Mouse (Mus musculus): Measurements from ENCODE around the gene Nol11.

Gene Nol11

DNA sequence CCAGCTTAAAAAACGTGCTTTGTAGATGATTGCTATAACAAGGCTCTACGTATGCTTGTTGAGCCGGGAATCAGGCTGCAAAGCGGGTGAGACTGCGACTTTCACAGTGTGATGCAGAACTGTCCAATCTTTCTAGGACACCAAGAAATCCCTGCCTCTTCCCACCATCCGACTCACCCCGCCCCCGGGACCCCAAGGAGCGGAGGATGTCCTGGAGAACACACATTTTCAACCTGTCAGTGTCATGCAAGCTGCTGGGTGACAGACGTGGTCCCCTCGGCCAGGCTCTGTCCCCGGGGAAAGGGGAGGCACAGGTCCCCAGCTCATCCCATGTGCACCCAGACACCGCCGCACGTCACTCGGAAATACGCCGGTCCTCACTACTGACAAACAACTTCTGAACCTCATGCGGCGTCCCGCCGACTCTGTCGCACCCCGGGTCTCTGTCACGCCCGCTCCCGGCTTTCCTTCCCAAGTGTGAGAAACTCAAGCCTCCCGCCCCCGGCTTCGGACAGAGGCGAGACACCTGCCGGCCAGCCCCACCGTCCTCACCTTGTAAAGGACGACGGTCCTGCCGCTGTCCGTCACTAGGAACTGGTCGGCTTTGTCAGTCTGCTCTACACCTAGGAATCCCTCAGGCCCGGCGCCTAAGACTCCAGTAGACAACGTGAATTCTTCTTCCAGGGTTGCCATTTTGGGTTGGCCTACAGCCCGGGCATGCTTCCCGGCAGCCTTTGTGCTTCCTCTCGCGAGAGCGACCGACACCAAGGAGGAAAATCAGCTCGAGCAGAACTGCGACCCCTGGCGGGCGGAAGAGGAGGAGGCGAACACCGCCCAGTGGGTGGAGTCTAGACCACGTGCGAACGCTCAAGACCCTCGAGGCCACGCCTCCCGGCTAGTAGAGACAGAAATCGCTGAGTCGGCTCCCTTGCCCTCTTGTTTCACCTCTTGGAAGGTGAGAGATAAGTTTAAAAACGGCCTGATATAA, at the start of gene Nol11:
Nol11 (minus strand) TSS at position 817 of the 988 bp plus-strand sequence.
- peak; percentile 98 for DNase-seq (ENCODE audit: low spot score)

GRCm38 (mm10) chr11:107238506-107238905, 49.3 kb upstream of the Nol11 start:
- DNase-seq (ENCODE audit: low spot score): no peak

DNA sequence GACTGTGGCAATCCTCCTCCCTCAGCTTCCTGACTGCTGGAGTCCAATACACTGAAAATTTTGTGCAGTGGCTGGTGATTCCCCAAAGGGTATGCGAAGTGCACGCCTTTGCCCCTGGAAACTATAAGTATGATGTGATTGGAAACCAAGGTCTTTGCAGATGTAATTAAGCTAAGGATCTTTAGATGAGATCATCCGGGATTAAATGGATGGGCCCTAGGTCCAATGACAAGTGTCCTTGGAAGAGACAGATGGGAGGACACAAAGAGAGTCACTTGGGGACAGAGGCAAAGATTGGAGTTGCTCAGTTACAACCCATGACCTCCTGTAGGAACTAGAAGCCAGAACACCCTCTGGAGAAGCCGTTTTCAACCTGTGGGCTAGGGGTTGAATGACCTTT, 48.4 kb upstream of the Nol11 start:
- no peak for DNase-seq (ENCODE audit: low spot score)

- no peak for DNase-seq (ENCODE audit: low spot score)
Observed at GRCm38 (mm10) chr11:107233252-107233890, 44.2 kb upstream of the Nol11 start.

GRCm38 (mm10) chr11:107230128-107230527, 40.9 kb upstream of the Nol11 start:
- no peak for DNase-seq (ENCODE audit: low spot score)

GRCm38 (mm10) chr11:107226431-107226830, 37.2 kb upstream of the Nol11 start:
- DNase-seq (ENCODE audit: low spot score): no peak

- no peak for DNase-seq (ENCODE audit: low spot score)
Observed at GRCm38 (mm10) chr11:107226013-107226412, 36.8 kb upstream of the Nol11 start.

GRCm38 (mm10) chr11:107225301-107225700, 36.1 kb upstream of the Nol11 start:
- no peak for DNase-seq (ENCODE audit: low spot score)

GRCm38 (mm10) chr11:107223667-107224214, 34.6 kb upstream of the Nol11 start:
- no peak for DNase-seq (ENCODE audit: low spot score)

DNA sequence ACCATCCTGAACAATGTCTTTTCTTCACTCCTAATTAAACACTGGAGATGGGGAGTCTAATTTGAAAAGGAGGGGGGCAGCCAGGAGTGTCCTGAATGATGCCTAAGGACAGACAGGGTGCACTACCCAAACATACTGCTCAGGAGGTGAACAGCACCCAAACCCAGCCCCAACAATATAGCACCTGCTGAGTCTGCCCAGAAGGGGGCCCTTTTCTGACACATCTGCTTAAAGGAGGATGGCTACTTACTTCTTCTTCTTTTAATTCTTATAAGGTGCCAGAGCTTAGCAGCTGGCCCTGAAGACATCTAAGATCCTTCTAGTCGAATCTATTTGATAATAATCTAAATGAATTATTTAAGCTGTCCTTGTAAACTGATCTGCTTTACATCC, 34.0 kb upstream of the Nol11 start:
- no peak for DNase-seq (ENCODE audit: low spot score)

DNA sequence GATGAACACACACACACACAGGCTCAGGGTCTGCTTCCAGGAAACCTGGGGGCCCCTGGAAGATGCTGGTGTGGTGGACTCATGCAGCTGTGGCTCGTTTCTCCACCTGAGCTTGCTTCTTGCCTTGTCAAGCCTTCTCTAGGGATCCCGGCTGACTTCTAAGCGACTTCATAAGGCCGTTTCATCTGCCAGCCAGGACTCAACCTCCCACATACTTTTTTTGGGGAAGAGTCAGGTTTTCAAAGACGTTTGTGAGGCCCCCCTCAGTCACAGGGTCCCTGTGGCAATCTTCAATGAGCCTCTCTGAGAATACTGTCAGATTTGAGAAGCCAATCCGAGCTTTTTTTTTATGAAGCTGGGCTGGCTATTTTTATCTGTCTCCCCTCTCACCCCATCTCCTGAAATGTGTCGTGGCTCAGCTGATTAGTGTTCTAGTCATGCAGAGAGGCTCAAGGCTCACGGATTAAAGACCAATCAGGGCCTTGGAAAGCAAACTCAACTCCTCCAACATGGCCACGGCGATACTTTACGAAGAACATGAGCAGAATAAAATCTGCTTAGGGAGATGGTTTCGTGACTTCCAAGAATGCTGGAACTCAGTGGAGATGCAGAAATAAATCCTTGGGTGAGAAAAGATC, 33.5 kb upstream of the Nol11 start:
- no peak for DNase-seq (ENCODE audit: low spot score)

DNA sequence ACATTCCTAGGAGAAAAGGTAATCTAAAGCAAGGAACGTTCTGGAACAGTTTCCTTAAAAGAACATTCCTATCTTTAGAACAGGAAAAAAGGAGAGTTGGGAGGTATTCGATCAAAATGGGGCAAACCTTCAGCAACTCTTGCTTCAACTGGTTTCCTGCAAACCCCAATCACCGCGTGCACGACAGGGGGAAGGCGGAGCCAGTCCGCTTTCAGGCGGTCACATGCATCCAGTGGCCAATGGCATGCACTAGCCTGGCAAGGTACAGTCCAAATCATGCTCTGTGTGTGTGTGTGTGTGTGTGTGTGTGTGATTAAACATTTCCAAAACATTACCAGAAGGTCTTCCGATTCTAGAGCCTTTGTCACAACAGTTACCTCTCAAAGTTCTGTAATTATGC, 25.9 kb upstream of the Nol11 start:
- DNase-seq (ENCODE audit: low spot score): no peak

- peak; percentile 5 for DNase-seq (ENCODE audit: low spot score)
Observed at GRCm38 (mm10) chr11:107213745-107214144, 24.6 kb upstream of the Nol11 start.

- no peak for DNase-seq (ENCODE audit: low spot score)
Observed at GRCm38 (mm10) chr11:107209818-107210217, 20.6 kb upstream of the Nol11 start.

GRCm38 (mm10) chr11:107201773-107202172, 12.6 kb upstream of the Nol11 start:
- DNase-seq (ENCODE audit: low spot score): no peak

GRCm38 (mm10) chr11:107199281-107199680, 10.1 kb upstream of the Nol11 start:
- DNase-seq (ENCODE audit: low spot score): no peak

DNA sequence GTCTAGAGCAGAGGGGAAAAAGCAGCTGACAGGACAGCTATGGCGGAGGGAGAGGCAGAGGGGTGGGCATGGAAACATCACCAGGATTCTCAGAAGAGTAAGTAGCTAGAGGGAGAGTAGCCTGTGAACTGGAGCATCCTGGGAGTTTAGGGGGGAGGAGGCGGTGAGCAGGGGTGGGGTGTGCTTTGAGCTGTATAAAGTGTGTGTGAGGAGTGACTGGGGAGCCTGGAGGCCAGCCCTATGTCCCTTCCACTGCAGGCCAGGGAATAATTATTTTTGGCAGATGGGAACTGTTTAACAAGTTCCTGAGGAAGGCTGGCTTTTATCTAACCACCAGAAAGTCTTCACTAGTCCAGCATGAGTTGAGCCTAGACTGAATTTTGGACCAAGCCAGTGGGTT, 6.2 kb upstream of the Nol11 start:
- no peak for DNase-seq (ENCODE audit: low spot score)

DNA sequence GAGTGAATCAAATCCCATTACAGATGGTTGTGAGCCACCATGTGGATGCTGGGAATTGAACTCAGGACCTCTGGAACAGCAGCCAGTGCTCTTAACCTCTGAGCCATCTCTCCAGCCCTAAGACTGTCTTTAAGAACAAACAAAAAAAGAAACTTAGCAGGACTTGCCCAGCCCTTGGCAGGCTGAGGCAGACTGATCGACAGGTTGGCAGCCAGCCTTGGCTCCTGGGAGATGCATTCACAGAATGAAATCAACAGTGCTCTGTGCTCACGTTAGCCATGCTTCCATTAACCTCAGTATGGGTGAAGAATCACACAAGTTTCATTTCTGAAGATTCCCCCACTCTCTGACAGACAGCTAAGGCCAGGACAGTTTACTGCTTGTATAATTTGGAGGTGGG, 1.2 kb upstream of the Nol11 start:
- no peak for DNase-seq (ENCODE audit: low spot score)

GRCm38 (mm10) chr11:107183777-107184176, 5.4 kb downstream of the Nol11 start:
- no peak for DNase-seq (ENCODE audit: low spot score)

GRCm38 (mm10) chr11:107161215-107161614, 28.0 kb downstream of the Nol11 start:
- DNase-seq (ENCODE audit: low spot score): no peak

DNA sequence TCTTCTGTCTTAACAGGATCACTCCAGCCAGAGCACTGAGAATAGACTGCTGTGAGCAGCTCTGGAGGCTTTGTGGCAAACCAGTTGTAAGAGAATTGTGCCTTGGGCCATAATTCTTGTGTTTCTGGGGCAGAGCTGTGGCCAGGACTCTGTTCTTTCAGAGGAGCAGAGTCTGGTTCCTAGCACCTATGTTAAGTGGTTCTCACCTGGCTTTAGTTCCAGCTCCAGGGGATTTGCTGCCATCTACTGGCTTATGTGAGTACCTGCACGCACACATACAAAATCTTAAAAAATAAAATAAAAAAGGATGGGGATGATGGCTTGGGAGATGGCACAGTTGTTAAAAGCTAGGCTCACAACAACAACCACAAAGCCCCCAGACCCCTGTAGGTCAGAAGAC, 30.1 kb downstream of the Nol11 start:
- DNase-seq (ENCODE audit: low spot score): peak; percentile 18

DNA sequence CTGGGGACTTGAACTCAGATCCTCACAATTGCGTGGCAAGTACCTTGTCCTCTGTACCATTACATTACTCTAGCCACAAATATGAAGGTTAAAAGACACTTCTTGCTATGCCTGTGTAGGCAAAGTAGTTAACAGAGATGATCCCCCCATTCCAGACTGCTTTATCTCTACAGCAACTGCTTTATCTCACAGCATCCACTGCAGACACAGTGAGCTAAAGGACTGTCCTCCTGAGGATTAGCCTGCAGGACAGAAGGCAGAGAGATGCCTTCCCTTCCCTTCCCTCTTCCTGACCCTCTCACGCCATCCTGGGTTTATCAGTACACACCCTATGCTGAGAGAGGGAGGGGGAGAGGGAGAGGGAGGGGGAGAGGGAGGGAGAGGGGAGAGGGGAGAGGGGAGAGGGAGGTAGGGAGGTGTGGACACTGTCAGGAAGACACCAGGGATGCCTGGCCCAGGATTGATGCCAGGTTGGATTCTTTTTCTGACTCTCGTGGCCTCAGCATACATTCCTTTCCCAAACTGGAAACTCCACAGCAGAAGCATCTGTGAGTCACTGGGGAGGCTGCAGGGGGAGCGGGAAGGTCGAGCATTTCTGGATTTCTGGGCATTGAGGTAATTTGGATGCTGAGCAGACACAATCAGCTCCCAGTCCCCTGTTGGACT, 32.1 kb downstream of the Nol11 start:
- no peak for DNase-seq (ENCODE audit: low spot score)

Measured in T-cell, adult 2 months (primary cell).